Mouse (Mus musculus) erythroblast, embryonic 14.5 days (primary cell): ENCODE data around the gene Plcb3. TPM values are rescaled to one million over a fixed set of nuclear protein-coding genes. Genes with fewer than 3 reads are reported as not detected.

Experiments used
- H3K27me3 ChIP-seq: 2 replicates; pipeline ENCODE4 v1.6.1; 2012; ENCODE audit warnings: inconsistent platforms; ENCODE audit not compliant: control insufficient read depth
- H3K36me3 ChIP-seq: 2 replicates; pipeline ENCODE4 v1.6.1; 2012; ENCODE audit warnings: mild to moderate bottlenecking, inconsistent platforms; ENCODE audit not compliant: control insufficient read depth
- H3K4me1 ChIP-seq: 2 replicates; pipeline ENCODE4 v1.6.1; 2012; ENCODE audit warnings: inconsistent platforms; ENCODE audit not compliant: control insufficient read depth
- H3K4me3 ChIP-seq: replicated peaks from 2 replicates; pipeline ENCODE3; 2012; ENCODE audit warnings: moderate library complexity, mild to moderate bottlenecking, inconsistent platforms
- H3K9me3 ChIP-seq: 2 replicates; pipeline ENCODE4 v1.6.1; 2012; ENCODE audit warnings: low read length, inconsistent platforms, mixed read lengths; ENCODE audit not compliant: control insufficient read depth
- GATA1 ChIP-seq: IDR thresholded peaks from 2 replicates; pipeline ENCODE4 v1.6.1; 2012; ENCODE audit warnings: low read length, inconsistent platforms, mixed read lengths
- TAL1 ChIP-seq: IDR thresholded peaks from 3 replicates; pipeline ENCODE4 v1.6.1; 2012; ENCODE audit warnings: low read length, inconsistent platforms, mixed read lengths
- polyA plus RNA-seq: library from polyadenylated mRNA; stranded (reverse); fragments of >175 nt; gene quantifications from 2 replicates; pipeline ENCODE4 v1.2.3, GENCODE M21; 2012

The Plcb3 gene
- 0.12 and 0.22 TPM in 2 replicates for polyA plus RNA-seq

- Histone ChIP-seq H3K9me3 (no peaks in the 10 kb centered on the region), H3K36me3 (peaks cover 26% of the 10 kb centered on the region), H3K4me1 (peaks cover 82% of the 10 kb centered on the region), H3K27me3 (no peaks in the 10 kb centered on the region), H3K4me3 (peak within 1 kb of the TSS; percentile 82)
- TF ChIP-seq TAL1: no peak
- TF ChIP-seq GATA1: no peak
These were observed at the start of gene Plcb3 for GRCm38 (mm10) chr19:6975537-6976521. Gene Plcb3, minus strand, starts transcription at chr19:6976470.

GRCm38 (mm10) chr19:7020224-7020641 is 44.0 kb upstream of the Plcb3 start:
- Histone ChIP-seq H3K4me3 (no peak overlapping the region), H3K36me3 (peaks cover 97% of the 10 kb centered on the region), H3K9me3 (no peaks in the 10 kb centered on the region), H3K27me3 (no peaks in the 10 kb centered on the region), H3K4me1 (peaks cover 48% of the 10 kb centered on the region)
- TF ChIP-seq GATA1: no peak

GRCm38 (mm10) chr19:7019191-7019590 is 42.9 kb upstream of the Plcb3 start, which contains the start of gene Fermt3:
Gene Fermt3, minus strand, starts transcription at chr19:7019469.
- H3K4me1 ChIP-seq: peaks cover 56% of the 10 kb centered on the region

GRCm38 (mm10) chr19:7018546-7018945 is 42.3 kb upstream of the Plcb3 start:
- H3K36me3 ChIP-seq: peaks cover 95% of the 10 kb centered on the region
- peaks cover 60% of the 10 kb centered on the region for H3K4me1 ChIP-seq
- TF ChIP-seq TAL1 (no peak), GATA1 (no peak)

More at GRCm38 (mm10) chr19:7019191-7019590, 42.9 kb upstream of the Plcb3 start, which contains the start of gene Fermt3:
- Histone ChIP-seq H3K27me3 (no peaks in the 10 kb centered on the region), H3K4me3 (peak within 1 kb of the TSS; percentile 71), H3K36me3 (peaks cover 95% of the 10 kb centered on the region), H3K9me3 (no peaks in the 10 kb centered on the region)
- TF ChIP-seq TAL1 (no peak), GATA1 (no peak)

GRCm38 (mm10) chr19:7017541-7018457 is 41.5 kb upstream of the Plcb3 start:
- Histone ChIP-seq H3K4me3 (peak overlapping the region; percentile 71), H3K27me3 (no peaks in the 10 kb centered on the region), H3K9me3 (no peaks in the 10 kb centered on the region), H3K4me1 (peaks cover 65% of the 10 kb centered on the region), H3K36me3 (peaks cover 95% of the 10 kb centered on the region)
- TF ChIP-seq TAL1: peak; percentile 40; the same call in 2 of the 3 replicates
- TF ChIP-seq GATA1: peak; percentile 57

More at GRCm38 (mm10) chr19:7018546-7018945, 42.3 kb upstream of the Plcb3 start:
- no peaks in the 10 kb centered on the region for H3K27me3 ChIP-seq
- H3K4me3 ChIP-seq: peak overlapping the region; percentile 71
- no peaks in the 10 kb centered on the region for H3K9me3 ChIP-seq

GRCm38 (mm10) chr19:7014481-7015135 is 38.3 kb upstream of the Plcb3 start:
- peaks cover 54% of the 10 kb centered on the region for H3K4me1 ChIP-seq
- peaks cover 84% of the 10 kb centered on the region for H3K36me3 ChIP-seq

GRCm38 (mm10) chr19:7013984-7014383 is 37.7 kb upstream of the Plcb3 start:
- H3K9me3 ChIP-seq: no peaks in the 10 kb centered on the region
- peaks cover 83% of the 10 kb centered on the region for H3K36me3 ChIP-seq
- TF ChIP-seq GATA1 (no peak), TAL1 (no peak)
- H3K27me3 ChIP-seq: no peaks in the 10 kb centered on the region
- no peak overlapping the region for H3K4me3 ChIP-seq
- peaks cover 48% of the 10 kb centered on the region for H3K4me1 ChIP-seq

More at GRCm38 (mm10) chr19:7014481-7015135, 38.3 kb upstream of the Plcb3 start:
- no peaks in the 10 kb centered on the region for H3K27me3 ChIP-seq
- H3K4me3 ChIP-seq: no peak overlapping the region
- TF ChIP-seq TAL1 (no peak), GATA1 (no peak)
- H3K9me3 ChIP-seq: no peaks in the 10 kb centered on the region

- H3K9me3 ChIP-seq: no peaks in the 10 kb centered on the region
- no peaks in the 10 kb centered on the region for H3K27me3 ChIP-seq
- H3K4me1 ChIP-seq: peaks cover 34% of the 10 kb centered on the region
- no peak overlapping the region for H3K4me3 ChIP-seq
- H3K36me3 ChIP-seq: peaks cover 80% of the 10 kb centered on the region
- TF ChIP-seq GATA1 (no peak), TAL1 (no peak)
These were observed 36.2 kb upstream of the Plcb3 start for GRCm38 (mm10) chr19:7012426-7012825.
